Mouse (Mus musculus) embryonic facial prominence, embryonic 14.5 days (tissue): Measurements from ENCODE around the gene Tifa. TPM values are rescaled to one million over a fixed set of nuclear protein-coding genes. Genes with fewer than 3 reads are reported as not detected.

Experiments
- ATAC-seq: fragments of 200-750 bp; cut with Nextera tagmentation; 2 replicates; pipeline ENCODE4 v1.8.0; 2017; ENCODE audit warnings: low read depth, moderate number of reproducible peaks, moderate TSS enrichment
- DNase-seq: peaks from one replicate; pipeline ENCODE4 v3.0.0-alpha.2; 2015; ENCODE audit warnings: low spot score
- H3K27ac ChIP-seq: fragments of 300-500 bp; sonication (generic); replicated peaks from 2 replicates; pipeline ENCODE4 v1.5.1; 2014; ENCODE audit warnings: low read depth, mild to moderate bottlenecking, low read length, moderate library complexity
- H3K27me3 ChIP-seq: fragments of 300-500 bp; sonication (generic); replicated peaks from 2 replicates; pipeline ENCODE4 v1.6.1; 2014; ENCODE audit warnings: low read length; ENCODE audit not compliant: control insufficient read depth, insufficient read depth
- H3K36me3 ChIP-seq: fragments of 300-500 bp; sonication (generic); 2 replicates; pipeline ENCODE4 v1.6.1; 2014; ENCODE audit warnings: low read length, mixed read lengths; ENCODE audit not compliant: control insufficient read depth, insufficient read depth
- H3K4me1 ChIP-seq: fragments of 300-500 bp; sonication (generic); 2 replicates; pipeline ENCODE4 v1.6.1; 2014; ENCODE audit warnings: antibody characterized with exemption, low read length; ENCODE audit not compliant: control insufficient read depth, insufficient read depth
- H3K4me2 ChIP-seq: fragments of 300-500 bp; sonication (generic); 2 replicates; pipeline ENCODE4 v1.6.1; 2014; ENCODE audit warnings: low read depth, mild to moderate bottlenecking, low read length, moderate library complexity, mixed read lengths
- H3K4me3 ChIP-seq: fragments of 300-500 bp; sonication (generic); 2 replicates; pipeline ENCODE4 v1.5.1; 2014; ENCODE audit warnings: low read depth, mild to moderate bottlenecking, low read length
- H3K9ac ChIP-seq: fragments of 300-500 bp; sonication (generic); 2 replicates; pipeline ENCODE4 v1.6.1; 2014; ENCODE audit warnings: low read depth, mild to moderate bottlenecking, low read length, moderate library complexity, mixed read lengths
- H3K9me3 ChIP-seq: fragments of 300-500 bp; sonication (generic); 2 replicates; pipeline ENCODE4 v1.6.1; 2016; ENCODE audit warnings: low read length; ENCODE audit not compliant: control insufficient read depth
- WGBS: fragments of 180-500 bp; shearing (Covaris S2); extraction: QIAGEN DNeasy Blood & Tissue Kit; methylation state at CpG from one replicate; pipeline ENCODE4 v1.1.7; 2014; 5-methylcytosine and 5-hydroxymethylcytosine counted together
- polyA plus RNA-seq: library from polyadenylated mRNA; unstranded; fragments of >200 nt; fragmentation: Nextera tagmentation; extraction: Ambion mirVana; gene quantifications from 2 replicates; pipeline ENCODE4 v1.2.1, GENCODE M21; 2014

Gene Tifa
- polyA plus RNA-seq, 1 experiment from 2014 or later, result 5.6 TPM

DNA sequence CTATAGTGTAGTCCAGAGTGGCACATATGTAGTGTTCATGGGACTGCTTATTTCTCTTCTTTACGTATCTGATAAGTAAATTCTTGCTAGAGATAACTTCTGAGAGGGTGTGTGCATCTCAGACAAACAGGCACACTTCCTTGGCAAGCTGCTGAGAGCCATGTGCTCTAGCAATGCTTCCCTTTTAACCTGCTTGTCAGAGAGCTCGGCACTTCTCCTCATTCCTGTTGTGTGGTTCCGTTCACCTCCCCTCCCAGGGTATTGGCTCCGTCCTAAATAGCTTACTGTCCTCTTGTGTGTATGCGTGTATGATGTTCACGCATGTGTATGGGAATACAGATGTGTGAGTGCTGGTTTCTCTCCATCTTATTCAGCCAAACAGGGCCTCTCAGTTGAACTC lies 33.1 kb upstream of the Tifa start:
- Histone ChIP-seq H3K9me3 (no peaks in the 10 kb centered on the region), H3K4me2 (no peak overlapping the region), H3K27me3 (peaks cover 5% of the 10 kb centered on the region; the same call in 1 of the 2 replicates), H3K36me3 (no peaks in the 10 kb centered on the region), H3K4me3 (no peak overlapping the region), H3K9ac (no peak overlapping the region), H3K4me1 (no peaks in the 10 kb centered on the region), H3K27ac (no peak overlapping the region)
- DNase-seq (no peak), ATAC-seq (no peak)
- 79% methylated on average over 6 of the region's 6 CpGs for WGBS

DNA sequence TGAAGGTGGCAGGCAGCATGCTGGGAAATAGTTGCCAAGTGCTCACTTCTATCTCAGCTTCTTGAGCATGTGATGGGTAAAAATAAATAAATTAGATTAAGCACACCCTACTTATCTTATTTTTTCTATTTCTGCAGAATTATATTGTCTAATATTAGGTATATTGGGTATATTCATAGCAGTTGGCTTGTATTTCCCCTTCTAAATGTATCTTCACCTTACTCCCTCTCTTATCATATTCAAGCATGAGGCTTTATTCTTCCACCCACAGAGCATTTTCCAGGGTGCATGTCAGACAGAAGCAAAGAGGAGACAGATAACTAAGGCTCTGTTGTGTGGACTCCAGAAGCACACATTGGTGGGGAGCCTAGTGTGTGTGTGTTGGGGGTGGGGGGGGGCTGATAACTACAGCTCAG lies 31.7 kb upstream of the Tifa start:
- Histone ChIP-seq H3K27me3 (0 out of 2 replicates have a peak, but pooled peaks cover 5% of the 10 kb centered on the region), H3K9ac (no peak overlapping the region), H3K9me3 (no peaks in the 10 kb centered on the region), H3K4me1 (no peaks in the 10 kb centered on the region), H3K4me2 (no peak overlapping the region), H3K27ac (no peak overlapping the region), H3K36me3 (no peaks in the 10 kb centered on the region), H3K4me3 (no peak overlapping the region)
- no peak for DNase-seq
- no peak for ATAC-seq

DNA sequence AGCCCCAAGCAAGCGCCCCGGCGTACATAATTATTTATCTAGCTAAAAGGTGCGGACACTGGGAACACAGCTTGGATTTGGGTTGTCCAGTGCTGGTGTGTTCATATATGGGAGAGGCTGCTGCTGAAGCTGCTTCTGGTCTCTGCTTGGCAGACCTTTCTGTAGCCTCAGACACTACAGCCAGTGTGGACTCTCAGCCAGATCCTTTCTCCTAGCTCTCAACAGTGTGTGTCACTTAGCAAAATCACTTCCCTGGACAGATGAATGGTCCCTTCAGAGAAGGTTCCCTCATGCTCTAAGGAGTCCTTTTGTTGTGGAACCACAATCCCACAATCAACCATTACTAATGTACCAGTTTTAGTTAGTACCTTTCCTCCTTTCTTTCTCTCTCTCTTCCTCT lies 30.8 kb upstream of the Tifa start:
- Histone ChIP-seq H3K4me1 (no peaks in the 10 kb centered on the region), H3K4me3 (no peak overlapping the region), H3K36me3 (no peaks in the 10 kb centered on the region), H3K9ac (no peak overlapping the region), H3K9me3 (no peaks in the 10 kb centered on the region), H3K27ac (no peak overlapping the region), H3K27me3 (0 out of 2 replicates have a peak, but pooled peaks cover 5% of the 10 kb centered on the region), H3K4me2 (no peak overlapping the region)
- no peak for ATAC-seq
- no peak for DNase-seq
- 55% methylated on average over 4 of the region's 4 CpGs for WGBS

DNA sequence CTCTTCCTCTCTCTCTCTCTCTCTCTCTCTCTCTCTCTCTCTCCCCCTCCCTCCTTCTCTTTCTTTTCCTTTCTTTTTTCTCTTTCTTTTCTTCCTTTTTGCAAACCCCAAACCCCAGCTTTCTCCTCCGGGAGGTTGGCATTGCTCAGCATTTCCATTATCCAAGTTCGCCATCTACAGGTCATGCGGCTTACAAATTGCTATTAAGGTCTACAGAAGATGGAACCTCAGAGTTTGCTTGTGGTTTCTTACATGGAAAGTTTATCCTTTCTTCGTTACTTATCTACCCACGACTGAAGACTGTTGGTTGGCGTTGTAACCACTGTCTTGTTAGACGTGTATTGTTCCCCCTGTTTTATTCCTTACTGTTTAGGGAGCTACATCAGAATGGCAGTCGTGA lies 30.4 kb upstream of the Tifa start:
- H3K9ac ChIP-seq, result no peak overlapping the region
- 16% methylated on average over 8 of the region's 8 CpGs for WGBS
- no peaks in the 10 kb centered on the region for H3K36me3 ChIP-seq
- 0 out of 2 replicates have a peak, but pooled peaks have one; percentile 47 for ATAC-seq
- H3K4me2 ChIP-seq, result no peak overlapping the region
- 0 out of 2 replicates have a peak, but pooled peaks cover 5% of the 10 kb centered on the region for H3K27me3 ChIP-seq
- H3K9me3 ChIP-seq, result no peaks in the 10 kb centered on the region
- H3K4me1 ChIP-seq, result no peaks in the 10 kb centered on the region
- peak; percentile 79 for DNase-seq
- no peak overlapping the region for H3K4me3 ChIP-seq
- no peak overlapping the region for H3K27ac ChIP-seq

DNA sequence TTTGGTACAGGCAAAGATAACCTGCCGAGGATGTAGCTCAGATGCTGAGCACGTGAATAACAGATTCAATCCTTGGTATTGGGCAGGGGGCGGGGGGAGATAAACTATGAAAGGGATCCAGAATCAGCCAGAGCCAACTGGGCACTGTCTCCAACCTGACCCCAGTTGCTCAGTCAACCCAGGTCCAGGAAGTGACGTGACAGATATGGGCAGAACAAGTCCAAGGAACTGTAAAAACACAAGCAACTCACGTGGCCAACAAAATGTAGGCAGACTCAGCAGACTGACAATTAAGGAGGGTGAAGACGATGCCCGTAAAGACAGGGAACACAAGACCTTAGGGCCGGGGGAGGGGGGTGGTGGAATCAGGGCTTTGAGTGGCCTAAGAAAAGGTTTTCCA lies 27.2 kb upstream of the Tifa start:
- no peak overlapping the region for H3K27ac ChIP-seq
- H3K27me3 ChIP-seq, result 0 out of 2 replicates have a peak, but pooled peaks cover 2% of the 10 kb centered on the region
- H3K36me3 ChIP-seq, result no peaks in the 10 kb centered on the region
- H3K4me1 ChIP-seq, result no peaks in the 10 kb centered on the region
- no peaks in the 10 kb centered on the region for H3K9me3 ChIP-seq
- no peak overlapping the region for H3K4me3 ChIP-seq
- H3K9ac ChIP-seq, result no peak overlapping the region; the same call in 1 of the 2 replicates
- no peak for ATAC-seq
- no peak overlapping the region for H3K4me2 ChIP-seq
- 62% methylated on average over 8 of the region's 8 CpGs for WGBS
- DNase-seq, result no peak

DNA sequence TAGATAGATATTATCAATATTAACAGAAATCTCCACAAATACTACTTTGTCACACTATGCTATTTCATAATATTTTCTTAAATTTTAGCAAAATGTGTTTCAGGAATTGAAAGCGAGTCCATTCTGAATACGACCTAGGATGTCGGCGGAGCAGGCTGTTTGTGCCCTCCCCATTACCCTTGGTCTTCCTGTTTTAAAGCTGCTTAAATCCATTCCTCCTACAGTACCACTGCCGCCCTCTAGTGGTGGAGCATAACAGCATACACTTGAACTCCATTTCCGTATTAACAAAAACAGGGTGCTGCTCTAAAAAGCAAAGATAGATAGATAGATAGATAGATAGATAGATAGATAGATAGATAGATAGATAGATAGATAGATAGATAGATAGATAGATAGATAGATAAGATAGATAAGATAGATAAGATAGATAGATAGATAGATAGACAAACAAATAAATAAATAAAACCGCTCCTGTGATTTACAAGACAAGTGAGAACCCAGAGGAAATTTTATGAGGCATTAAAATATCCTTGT lies 26.5 kb upstream of the Tifa start:
- H3K4me1 ChIP-seq, result no peaks in the 10 kb centered on the region
- no peak overlapping the region for H3K9ac ChIP-seq
- no peak overlapping the region for H3K4me3 ChIP-seq
- WGBS, result 19% methylated on average over 7 of the region's 7 CpGs
- H3K4me2 ChIP-seq, result no peak overlapping the region
- DNase-seq, result peak; percentile 82
- peak; percentile 70; the same call in 1 of the 2 replicates for ATAC-seq
- H3K9me3 ChIP-seq, result no peaks in the 10 kb centered on the region
- no peaks in the 10 kb centered on the region for H3K36me3 ChIP-seq
- no peaks in the 10 kb centered on the region for H3K27me3 ChIP-seq
- no peak overlapping the region for H3K27ac ChIP-seq

DNA sequence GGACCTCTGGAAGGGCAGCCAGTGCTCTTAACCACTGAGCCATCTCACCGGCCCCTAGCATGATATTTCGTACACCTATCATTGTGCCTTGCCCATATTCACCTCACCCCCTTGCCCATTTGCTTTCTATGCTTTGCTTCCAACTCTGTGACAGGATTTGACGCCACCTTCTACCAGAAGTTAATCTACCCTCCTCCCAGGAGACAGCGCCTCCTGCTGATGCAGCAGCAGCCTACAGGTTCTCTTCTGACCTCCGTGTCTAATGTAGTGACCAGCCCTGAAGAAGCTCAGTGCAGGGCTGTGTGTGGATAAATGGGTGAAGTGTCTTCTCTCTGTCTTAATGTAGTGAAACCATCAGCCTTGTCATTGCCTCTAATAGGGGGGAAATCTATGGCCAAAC lies 25.1 kb upstream of the Tifa start:
- Histone ChIP-seq H3K27ac (no peak overlapping the region), H3K9me3 (no peaks in the 10 kb centered on the region), H3K4me1 (no peaks in the 10 kb centered on the region), H3K4me3 (no peak overlapping the region), H3K36me3 (no peaks in the 10 kb centered on the region), H3K4me2 (no peak overlapping the region), H3K27me3 (no peaks in the 10 kb centered on the region), H3K9ac (no peak overlapping the region)
- 55% methylated on average over 5 of the region's 5 CpGs for WGBS
- DNase-seq (no peak), ATAC-seq (no peak)

DNA sequence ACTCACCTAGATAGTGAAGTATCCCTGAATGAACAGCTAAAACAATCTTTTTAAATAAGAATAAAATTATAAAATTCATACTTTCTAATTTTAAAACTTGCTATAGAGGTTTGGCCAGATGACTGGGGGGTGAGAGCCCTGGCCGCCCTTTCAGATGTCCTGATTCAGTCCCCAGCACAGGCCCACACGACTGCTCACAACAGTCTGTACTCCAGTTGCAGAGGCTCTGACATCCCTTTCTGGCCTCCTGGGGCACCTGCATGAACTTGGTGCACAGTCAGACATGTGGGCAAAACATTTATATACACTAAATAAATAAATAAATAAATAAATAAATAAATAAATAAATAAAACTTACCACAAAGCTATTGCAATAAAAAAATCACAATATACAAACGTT lies 23.6 kb upstream of the Tifa start:
- Histone ChIP-seq H3K9ac (no peak overlapping the region), H3K4me2 (no peak overlapping the region), H3K27ac (no peak overlapping the region), H3K27me3 (no peaks in the 10 kb centered on the region), H3K4me1 (no peaks in the 10 kb centered on the region), H3K9me3 (no peaks in the 10 kb centered on the region), H3K4me3 (no peak overlapping the region), H3K36me3 (no peaks in the 10 kb centered on the region)
- WGBS, result 63% methylated on average over 3 of the region's 3 CpGs
- ATAC-seq (no peak), DNase-seq (no peak)

DNA sequence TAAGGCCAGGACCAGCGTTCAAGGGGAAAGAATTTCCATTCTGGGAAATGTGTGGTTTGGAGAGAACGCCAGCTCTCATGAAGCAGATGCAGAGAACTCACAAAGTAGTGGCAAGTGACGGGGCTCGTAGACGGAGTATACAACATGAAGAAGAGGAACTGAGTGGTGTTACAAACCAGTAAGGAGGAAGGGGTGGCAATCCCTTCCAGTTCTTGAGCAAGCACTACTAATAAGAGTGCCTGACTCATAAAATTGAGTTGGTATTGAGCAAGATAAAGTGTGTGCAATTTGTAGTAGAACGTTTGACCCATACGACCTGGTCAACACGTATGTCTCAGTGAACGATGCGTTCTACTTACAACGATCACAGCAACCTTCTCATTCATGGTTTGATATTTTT lies 20.5 kb upstream of the Tifa start:
- no peak for DNase-seq
- H3K27ac ChIP-seq, result no peak overlapping the region
- no peaks in the 10 kb centered on the region for H3K27me3 ChIP-seq
- H3K36me3 ChIP-seq, result no peaks in the 10 kb centered on the region
- 84% methylated on average over 11 of the region's 11 CpGs for WGBS
- H3K4me1 ChIP-seq, result no peaks in the 10 kb centered on the region
- H3K4me3 ChIP-seq, result no peak overlapping the region
- no peak overlapping the region for H3K9ac ChIP-seq
- H3K9me3 ChIP-seq, result no peaks in the 10 kb centered on the region
- no peak overlapping the region for H3K4me2 ChIP-seq
- no peak for ATAC-seq
